Mouse (Mus musculus): Measurements from ENCODE around the gene Cxcr4.

Cxcr4 gene

GRCm38 (mm10) chr1:128569992-128570648, 22.0 kb downstream of the Cxcr4 start:
- DNase-seq (ENCODE audit: low read depth) = no peak

- no peak for DNase-seq (ENCODE audit: low read depth)
Observed at GRCm38 (mm10) chr1:128567224-128568197, 24.6 kb downstream of the Cxcr4 start.

- DNase-seq (ENCODE audit: low read depth) = no peak
Observed at GRCm38 (mm10) chr1:128563905-128564304, 28.2 kb downstream of the Cxcr4 start.

- no peak for DNase-seq (ENCODE audit: low read depth)
Observed at GRCm38 (mm10) chr1:128561325-128561874, 30.7 kb downstream of the Cxcr4 start.

- DNase-seq (ENCODE audit: low read depth) = no peak
Observed at GRCm38 (mm10) chr1:128560452-128561324, 31.4 kb downstream of the Cxcr4 start.

GRCm38 (mm10) chr1:128557953-128558352, 34.1 kb downstream of the Cxcr4 start:
- no peak for DNase-seq (ENCODE audit: low read depth)

GRCm38 (mm10) chr1:128552545-128552944, 39.5 kb downstream of the Cxcr4 start:
- DNase-seq (ENCODE audit: low read depth) = no peak

- DNase-seq (ENCODE audit: low read depth) = no peak
Observed at GRCm38 (mm10) chr1:128551743-128552397, 40.2 kb downstream of the Cxcr4 start.

- DNase-seq (ENCODE audit: low read depth) = no peak
Observed at GRCm38 (mm10) chr1:128549442-128549841, 42.7 kb downstream of the Cxcr4 start.

GRCm38 (mm10) chr1:128549007-128549406, 43.1 kb downstream of the Cxcr4 start:
- no peak for DNase-seq (ENCODE audit: low read depth)

- no peak for DNase-seq (ENCODE audit: low read depth)
Observed at GRCm38 (mm10) chr1:128548220-128548998, 43.7 kb downstream of the Cxcr4 start.

GRCm38 (mm10) chr1:128545672-128546071, 46.4 kb downstream of the Cxcr4 start:
- DNase-seq (ENCODE audit: low read depth) = no peak

GRCm38 (mm10) chr1:128543137-128543536, 49.0 kb downstream of the Cxcr4 start:
- no peak for DNase-seq (ENCODE audit: low read depth)

- no peak for DNase-seq (ENCODE audit: low read depth)
Observed at GRCm38 (mm10) chr1:128542555-128542954, 49.5 kb downstream of the Cxcr4 start.

- DNase-seq (ENCODE audit: low read depth) = no peak
Observed at GRCm38 (mm10) chr1:128540213-128540612, 51.9 kb downstream of the Cxcr4 start.

GRCm38 (mm10) chr1:128539555-128539954, 52.5 kb downstream of the Cxcr4 start:
- DNase-seq (ENCODE audit: low read depth) = no peak
